Mouse (Mus musculus): Measurements from ENCODE around the gene Rab23.

- TF ChIP-seq CTCF (IDR thresholded peaks at IDR 0.05; ENCODE audit: low read depth) = no peak
- TF ChIP-seq EP300 (optimal IDR thresholded peaks at IDR 0.05) = no peak
Observed at GRCm38 (mm10) chr1:33721020-33721419, 1.3 kb downstream of the Rab23 start.

Data from stomach, postnatal 0 days (tissue).